Mouse (Mus musculus): ENCODE data around the gene Hipk3.

The Hipk3 gene

GRCm38 (mm10) chr2:104471161-104471560 is 23.1 kb downstream of the Hipk3 start:
- no peak for DNase-seq (ENCODE audit: extremely low spot score)

DNA sequence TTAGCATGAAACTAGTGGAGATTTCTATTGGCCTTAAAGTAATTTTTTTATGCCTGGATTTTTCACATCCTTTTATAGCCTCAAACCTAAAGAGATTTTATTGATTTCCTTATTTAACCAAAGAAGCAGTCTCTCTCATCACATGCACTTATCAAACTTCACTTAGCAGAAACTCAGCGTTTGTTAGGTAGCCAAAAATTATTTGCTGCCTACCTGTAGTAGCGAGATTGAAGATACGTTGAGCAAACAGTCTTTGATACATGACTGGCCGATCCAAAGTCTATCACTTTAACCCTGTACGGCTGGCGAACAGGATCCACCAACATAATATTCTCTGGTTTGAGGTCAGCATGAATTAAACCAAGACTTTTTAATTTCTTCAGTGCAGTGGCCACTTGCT is 23.7 kb downstream of the Hipk3 start:
- no peak for DNase-seq (ENCODE audit: extremely low spot score)

GRCm38 (mm10) chr2:104468419-104468818 is 25.8 kb downstream of the Hipk3 start:
- no peak for DNase-seq (ENCODE audit: extremely low spot score)

GRCm38 (mm10) chr2:104466908-104467616 is 27.2 kb downstream of the Hipk3 start:
- DNase-seq (ENCODE audit: extremely low spot score): no peak

- no peak for DNase-seq (ENCODE audit: extremely low spot score)
Observed at GRCm38 (mm10) chr2:104465639-104466430, 28.4 kb downstream of the Hipk3 start.

DNA sequence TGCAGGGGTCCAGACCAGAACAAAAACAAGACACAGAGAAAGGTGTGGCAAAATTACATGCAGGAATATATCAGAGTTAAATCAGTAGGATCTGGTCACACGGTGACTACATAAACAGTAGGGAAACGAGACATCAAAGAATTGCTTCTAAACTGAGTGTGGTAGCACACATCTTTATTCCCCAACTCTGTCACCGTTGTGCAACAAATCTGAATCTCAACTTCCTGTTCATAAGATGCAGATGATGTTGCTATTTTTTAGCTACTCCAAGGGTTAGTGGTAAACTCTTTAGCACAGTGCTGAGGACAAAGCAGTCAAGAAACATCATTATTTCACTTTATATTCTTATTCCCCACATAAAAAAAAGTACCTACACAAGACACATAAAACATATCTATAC is 34.2 kb downstream of the Hipk3 start:
- no peak for DNase-seq (ENCODE audit: extremely low spot score)

GRCm38 (mm10) chr2:104458569-104459332 is 35.5 kb downstream of the Hipk3 start:
- no peak for DNase-seq (ENCODE audit: extremely low spot score)

GRCm38 (mm10) chr2:104457106-104457505 is 37.1 kb downstream of the Hipk3 start:
- no peak for DNase-seq (ENCODE audit: extremely low spot score)

DNA sequence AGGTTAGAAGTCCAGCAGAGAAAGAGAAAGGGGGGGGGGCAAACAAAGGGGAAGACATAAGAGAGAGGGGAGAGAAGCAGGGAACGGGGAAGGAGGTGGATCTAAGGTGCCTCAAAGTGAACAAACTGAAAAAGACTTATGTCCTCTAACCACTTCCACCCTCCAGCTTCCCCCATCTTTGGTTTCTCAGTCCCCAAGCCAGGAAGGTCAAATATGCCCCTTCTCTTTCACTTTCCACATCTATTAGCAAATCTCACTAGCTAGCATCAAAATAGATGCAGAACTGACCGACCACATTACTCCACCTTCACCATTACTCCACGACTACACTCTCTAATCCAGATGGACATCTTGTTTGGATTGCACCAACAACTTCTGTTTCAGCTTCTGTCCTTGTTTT is 43.6 kb downstream of the Hipk3 start:
- no peak for DNase-seq (ENCODE audit: extremely low spot score)

DNA sequence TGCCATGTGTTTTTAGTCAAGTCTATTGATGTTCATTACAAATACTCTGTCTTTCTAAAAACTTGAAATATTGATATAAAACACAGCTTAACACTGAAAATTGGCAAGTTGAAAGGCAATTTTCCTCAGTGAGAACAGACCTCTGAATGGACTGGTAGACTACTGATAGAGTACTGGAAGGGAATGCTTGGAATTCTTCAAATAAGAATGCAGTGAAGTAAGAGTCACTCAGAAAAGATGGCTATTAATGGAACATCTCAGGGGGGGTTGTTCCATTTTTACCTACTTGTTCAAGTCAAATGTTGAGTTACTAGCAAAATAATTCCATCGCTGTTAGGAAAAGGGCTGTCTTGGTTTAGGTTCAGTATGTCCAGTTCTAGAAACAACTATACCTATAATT is 45.1 kb downstream of the Hipk3 start:
- DNase-seq (ENCODE audit: extremely low spot score): no peak

DNA sequence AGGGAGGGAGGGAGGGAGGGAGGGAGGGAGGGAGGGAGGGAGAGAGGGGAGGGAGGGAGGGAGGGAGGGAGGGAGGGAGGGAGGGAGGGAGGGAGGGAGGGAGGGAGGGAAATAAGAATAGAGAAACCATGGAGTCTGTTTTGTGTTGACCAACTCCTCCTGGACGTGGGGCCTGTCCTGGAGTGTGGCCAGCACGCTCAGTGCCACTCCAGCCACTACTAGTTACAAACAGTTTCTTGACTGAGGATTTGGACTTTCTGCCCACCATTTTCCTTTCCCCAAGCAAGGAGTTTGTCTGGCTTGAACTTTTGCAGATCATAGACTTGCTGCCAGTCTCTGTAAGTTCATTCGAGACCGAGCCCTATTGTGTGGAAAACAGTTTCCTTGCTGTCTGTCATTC is 46.0 kb downstream of the Hipk3 start:
- DNase-seq (ENCODE audit: extremely low spot score): no peak

GRCm38 (mm10) chr2:104446016-104446415 is 48.2 kb downstream of the Hipk3 start:
- DNase-seq (ENCODE audit: extremely low spot score): no peak

GRCm38 (mm10) chr2:104444776-104445175 is 49.5 kb downstream of the Hipk3 start:
- peak; percentile 42 for DNase-seq (ENCODE audit: extremely low spot score)

- no peak for DNase-seq (ENCODE audit: extremely low spot score)
Observed at GRCm38 (mm10) chr2:104442341-104442740, 51.9 kb downstream of the Hipk3 start.

- DNase-seq (ENCODE audit: extremely low spot score): no peak
Observed at GRCm38 (mm10) chr2:104436226-104436625, 58.0 kb downstream of the Hipk3 start.

DNA sequence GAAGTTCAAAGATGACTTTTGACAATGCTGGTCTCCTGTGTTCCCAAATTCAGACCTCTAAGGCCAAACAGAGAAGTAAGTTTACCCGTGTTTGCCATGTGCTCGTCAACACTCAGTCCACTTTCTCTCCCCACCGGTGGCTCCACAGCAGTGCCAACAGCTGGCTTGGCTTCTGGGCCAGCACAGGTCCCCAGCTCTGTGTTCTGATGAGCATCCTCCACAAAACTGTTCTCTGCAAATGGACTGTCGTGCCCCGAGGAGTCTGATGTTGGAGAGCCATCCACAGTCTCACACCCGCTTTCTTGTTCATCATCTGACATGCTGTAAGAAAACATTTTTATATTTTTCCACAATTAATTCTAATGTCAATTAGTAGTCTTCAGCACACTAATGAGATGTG is 63.2 kb downstream of the Hipk3 start:
- DNase-seq (ENCODE audit: extremely low spot score): no peak

GRCm38 (mm10) chr2:104430566-104430965 is 63.7 kb downstream of the Hipk3 start:
- no peak for DNase-seq (ENCODE audit: extremely low spot score)

DNA sequence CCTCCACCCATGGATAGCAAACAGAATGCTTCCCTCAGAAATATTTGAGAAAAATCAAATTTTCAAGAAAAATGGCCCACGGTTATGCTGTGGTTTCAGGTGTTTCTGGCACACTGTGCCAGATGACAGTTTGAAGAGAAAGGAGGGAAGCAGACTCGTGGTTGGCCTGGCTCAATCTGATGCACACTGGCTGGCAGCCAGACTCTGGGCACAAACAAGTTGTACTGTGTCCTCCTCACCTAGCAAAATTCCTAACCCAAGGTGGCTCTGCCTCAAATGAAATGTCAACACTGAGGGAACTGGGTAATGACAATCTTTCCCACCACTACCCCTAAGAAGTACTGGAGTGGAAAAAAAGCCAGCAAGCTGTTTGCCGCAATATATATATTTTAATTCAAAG is 68.1 kb downstream of the Hipk3 start:
- no peak for DNase-seq (ENCODE audit: extremely low spot score)

DNA sequence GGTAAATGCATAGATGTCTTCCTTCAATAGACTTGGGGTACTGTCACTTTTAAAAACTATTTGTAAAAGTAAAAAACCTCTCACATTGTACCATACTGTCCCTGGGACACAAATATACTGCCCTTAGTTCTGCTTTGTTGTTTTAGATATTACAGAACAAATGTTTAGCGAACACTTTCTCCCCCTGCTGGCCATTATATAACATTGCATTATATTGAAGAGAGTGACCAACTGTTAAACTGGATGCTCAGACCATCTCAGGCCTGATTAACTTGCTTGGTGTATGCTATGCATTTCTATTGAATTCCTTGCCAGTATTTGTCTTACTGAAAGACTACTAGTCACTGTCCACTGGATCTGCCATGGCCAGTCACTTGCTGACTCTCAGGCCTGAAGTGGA is 72.0 kb downstream of the Hipk3 start:
- peak; percentile 15 for DNase-seq (ENCODE audit: extremely low spot score)

- no peak for DNase-seq (ENCODE audit: extremely low spot score)
Observed at GRCm38 (mm10) chr2:104420805-104421204, 73.4 kb downstream of the Hipk3 start.

DNA sequence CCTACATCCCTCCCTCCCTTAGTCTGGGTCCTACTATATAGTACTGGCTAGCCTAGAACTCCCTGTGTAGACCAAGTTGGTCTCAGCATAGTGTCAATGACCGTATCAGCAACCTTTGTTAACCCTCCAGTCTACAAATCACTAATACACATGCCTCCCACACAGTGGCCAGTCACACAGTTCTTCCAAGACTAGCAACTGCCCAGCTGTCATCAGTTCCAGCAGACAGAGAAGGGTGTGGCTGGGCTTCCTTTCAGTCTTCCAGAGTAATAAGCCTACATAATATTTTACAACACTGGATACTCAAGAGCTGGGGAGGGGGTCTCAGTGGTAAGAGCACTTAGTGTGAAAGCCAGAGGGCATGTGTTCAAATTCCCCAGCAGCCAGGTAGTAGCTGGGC is 74.2 kb downstream of the Hipk3 start:
- DNase-seq (ENCODE audit: extremely low spot score): no peak

GRCm38 (mm10) chr2:104419411-104419810 is 74.8 kb downstream of the Hipk3 start:
- DNase-seq (ENCODE audit: extremely low spot score): no peak

GRCm38 (mm10) chr2:104413011-104413410 is 81.2 kb downstream of the Hipk3 start:
- no peak for DNase-seq (ENCODE audit: extremely low spot score)

All from embryo, embryonic 9.5 days (tissue).